Mouse (Mus musculus): Measurements from ENCODE around the gene Lect2. TPM values are rescaled to one million over a fixed set of nuclear protein-coding genes. Genes with fewer than 3 reads are reported as not detected.

The Lect2 gene
- total RNA-seq, 1 experiment from 2014 or later = 0.39 TPM

DNA sequence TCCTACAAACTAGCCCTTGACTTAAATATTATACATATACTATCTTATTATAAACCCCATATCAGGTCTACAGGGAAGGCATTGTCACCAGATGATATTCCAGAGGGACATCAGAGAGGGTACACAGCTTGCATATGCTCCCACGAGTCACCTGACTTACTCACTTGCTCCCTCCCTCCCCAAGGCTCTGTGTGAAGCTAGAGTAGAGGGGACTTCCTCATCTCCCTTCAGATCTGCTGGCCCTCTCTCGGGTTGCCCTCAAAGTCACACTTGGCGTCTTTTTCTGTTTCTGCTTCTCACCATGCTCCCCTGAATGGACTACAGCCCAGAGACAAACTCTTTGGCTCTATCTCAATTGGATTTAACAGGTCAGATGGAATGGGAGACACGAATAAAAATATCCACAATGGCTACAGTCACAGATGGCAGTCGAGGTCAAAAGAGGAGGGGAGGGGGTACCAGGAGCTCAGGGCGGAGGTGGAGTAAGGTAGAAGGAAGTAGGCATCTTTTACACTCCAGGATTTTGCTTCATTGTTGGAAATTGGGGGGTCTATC lies 46.4 kb downstream of the Lect2 start:
- no peak for DNase-seq

DNA sequence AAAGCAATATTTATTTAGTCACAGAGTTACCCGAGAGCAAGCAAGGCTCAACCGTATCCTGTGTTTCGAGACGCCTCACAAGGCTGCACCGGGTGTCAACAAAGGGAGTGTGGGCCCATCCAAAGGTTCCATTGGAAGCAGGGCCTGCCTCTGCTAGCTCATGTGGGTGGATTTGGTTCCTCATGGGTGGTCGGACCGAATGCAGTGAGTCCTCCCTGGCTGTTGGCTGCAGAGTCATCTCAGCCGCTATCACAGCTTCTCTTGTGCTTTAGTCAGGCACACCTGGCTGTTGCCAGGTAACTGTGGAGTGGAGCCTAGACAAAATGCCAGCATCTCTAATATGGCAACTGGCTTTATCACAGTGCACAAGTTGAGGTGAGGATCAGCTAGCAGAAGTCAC lies 47.7 kb downstream of the Lect2 start:
- no peak for DNase-seq

DNA sequence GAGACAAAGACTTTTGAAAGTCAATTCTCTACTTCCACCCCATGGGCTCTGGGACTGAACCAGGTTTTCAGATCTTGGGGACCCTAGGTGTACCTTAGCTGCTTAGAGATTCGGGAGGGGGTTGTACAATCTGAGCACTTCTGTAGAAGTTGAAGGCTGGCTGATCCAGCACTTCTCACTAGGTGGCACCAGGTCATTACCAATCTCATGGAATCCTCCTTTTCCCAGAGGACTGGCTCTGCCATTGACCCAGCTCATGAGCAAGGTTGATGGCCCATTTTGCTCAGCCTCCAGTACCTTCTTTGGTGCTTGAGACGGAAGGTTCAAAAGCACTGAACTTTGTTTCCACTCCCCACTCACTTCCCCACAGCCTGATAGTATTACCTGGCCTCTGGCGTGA lies 48.2 kb downstream of the Lect2 start:
- DNase-seq = no peak

DNA sequence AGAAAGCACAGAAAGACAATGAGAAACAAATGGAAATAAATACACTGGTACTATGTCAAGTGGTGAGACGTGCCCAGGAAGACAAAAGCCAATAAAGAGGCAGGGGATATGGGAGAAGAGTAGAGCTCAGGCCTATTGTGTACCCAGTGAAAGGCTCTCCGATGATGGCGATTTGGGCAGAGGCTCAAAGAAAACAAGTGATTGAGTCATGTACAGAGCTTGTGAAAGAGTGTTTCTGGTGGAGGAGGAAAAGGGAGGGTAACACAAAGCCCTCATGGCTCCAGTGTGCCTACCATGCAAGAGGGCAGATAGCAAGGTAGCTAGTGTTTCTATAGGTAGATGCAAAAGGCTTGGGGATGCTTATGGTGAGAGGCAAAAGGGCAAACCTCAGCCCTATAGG lies 53.9 kb downstream of the Lect2 start:
- DNase-seq = no peak

Other genes with a start within 250 kb of the Lect2 start
- gene Gm3045, start 121.9 kb downstream of the Lect2 start, total RNA-seq (2021) = not detected in 2 replicates
- 1.7 and 2.0 TPM in 2 replicates for gene Slc25a48, start 110.1 kb downstream of the Lect2 start, total RNA-seq (2021)
- gene Il9, start 66.3 kb downstream of the Lect2 start, total RNA-seq (2021) = not detected in 2 replicates
- 2.3 and 5.6 TPM in 2 replicates for gene Fbxl21, start 26.0 kb downstream of the Lect2 start, total RNA-seq (2021)
- gene Tgfbi, start 61.0 kb upstream of the Lect2 start, total RNA-seq (2021) = 26.5 and 32.9 TPM in 2 replicates
- gene Smad5, start 154.5 kb upstream of the Lect2 start, total RNA-seq (2021) = 55.5 and 75.5 TPM in 2 replicates
- not detected in 2 replicates for gene Gm45623, start 205.3 kb upstream of the Lect2 start, total RNA-seq (2021)